Mouse (Mus musculus): Measurements from ENCODE around the gene Dkk2. TPM values are rescaled to one million over a fixed set of nuclear protein-coding genes. Genes with fewer than 3 reads are reported as not detected.

Gene Dkk2
- polyA plus RNA-seq, 1 experiment from 2014 or later: 0.40 TPM

DNA sequence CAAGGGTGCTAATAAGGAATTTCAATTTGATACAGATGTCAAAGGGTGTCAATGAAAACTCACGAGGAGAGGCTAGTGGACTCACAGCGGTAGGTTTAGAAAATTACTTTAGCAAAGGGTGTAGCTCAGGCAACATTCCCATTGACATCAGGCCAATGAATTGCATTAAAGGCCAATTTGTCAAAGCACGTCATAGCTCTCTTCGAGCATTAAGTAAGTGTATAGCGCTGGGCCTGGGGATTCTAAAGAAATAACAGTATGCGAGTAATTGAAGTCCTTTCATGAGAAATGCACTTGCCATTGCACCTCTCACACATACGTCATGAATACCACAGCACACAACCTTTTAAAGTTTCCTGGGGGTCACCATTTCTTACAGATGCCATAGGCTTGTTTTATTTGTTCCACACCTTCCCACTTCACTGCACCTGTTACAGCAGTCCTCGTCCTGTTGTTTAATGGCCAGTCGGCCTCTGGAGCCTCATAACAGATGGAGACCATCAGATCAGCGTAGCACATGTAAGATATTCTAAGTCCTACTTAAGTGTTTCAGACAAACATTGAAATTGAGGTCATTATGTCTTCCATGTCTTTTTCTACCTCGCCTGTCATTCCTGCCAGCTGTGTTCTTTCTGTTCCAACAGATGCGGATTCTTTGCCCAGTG lies 101.9 kb downstream of the Dkk2 start:
- ATAC-seq (ENCODE audit: insufficient read depth): no peak
- H3K27ac ChIP-seq (replicated peaks): no peak overlapping the region
- H3K4me3 ChIP-seq (replicated peaks): no peak overlapping the region
- H3K27me3 ChIP-seq: no peaks in the 10 kb centered on the region
- no peaks in the 10 kb centered on the region for H3K4me1 ChIP-seq (replicated peaks)
- H3K9me3 ChIP-seq (replicated peaks): no peaks in the 10 kb centered on the region
- no peak overlapping the region for H3K9ac ChIP-seq
- H3K4me2 ChIP-seq: no peak overlapping the region
- 61% methylated on average over 12 of the region's 12 CpGs for WGBS (ENCODE audit: insufficient replicate concordance)
- no peaks in the 10 kb centered on the region for H3K36me3 ChIP-seq (replicated peaks)

DNA sequence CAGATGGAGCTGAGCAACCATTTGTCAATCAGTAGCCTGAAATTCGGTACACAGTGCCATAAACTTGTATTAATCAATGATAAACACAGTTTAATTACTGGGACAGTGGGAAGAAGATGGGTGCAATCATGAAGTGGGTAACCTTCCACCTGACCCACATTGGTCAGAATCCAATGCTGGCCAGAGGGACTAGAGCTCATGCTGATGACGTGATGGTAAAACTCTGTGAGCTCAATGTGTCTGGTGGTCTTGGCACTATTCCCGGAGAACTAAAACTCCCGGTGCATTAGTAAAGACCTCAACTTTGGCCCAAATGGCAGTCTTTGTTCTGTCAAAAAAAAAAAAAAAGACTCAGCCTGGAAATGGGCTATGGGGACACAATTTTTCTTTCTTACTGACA lies 116.9 kb downstream of the Dkk2 start:
- Histone ChIP-seq H3K4me2 (no peak overlapping the region), H3K4me1 (replicated peaks) (no peaks in the 10 kb centered on the region), H3K27ac (replicated peaks) (no peak overlapping the region), H3K9me3 (replicated peaks) (no peaks in the 10 kb centered on the region), H3K9ac (no peak overlapping the region), H3K4me3 (replicated peaks) (no peak overlapping the region), H3K27me3 (no peaks in the 10 kb centered on the region), H3K36me3 (replicated peaks) (no peaks in the 10 kb centered on the region)
- WGBS (ENCODE audit: insufficient replicate concordance): 72% methylated on average over 4 of the region's 4 CpGs
- ATAC-seq (ENCODE audit: insufficient read depth): no peak

- H3K27ac ChIP-seq (replicated peaks): no peak overlapping the region
- no peak overlapping the region for H3K4me3 ChIP-seq (replicated peaks)
- H3K27me3 ChIP-seq: no peaks in the 10 kb centered on the region
- H3K4me2 ChIP-seq: no peak overlapping the region
- ATAC-seq (ENCODE audit: insufficient read depth): no peak
- H3K4me1 ChIP-seq (replicated peaks): no peaks in the 10 kb centered on the region
- no peaks in the 10 kb centered on the region for H3K36me3 ChIP-seq (replicated peaks)
- 72% methylated on average over 5 of the region's 5 CpGs for WGBS (ENCODE audit: insufficient replicate concordance)
- H3K9me3 ChIP-seq (replicated peaks): no peaks in the 10 kb centered on the region
- no peak overlapping the region for H3K9ac ChIP-seq
These were observed 117.6 kb downstream of the Dkk2 start for GRCm38 (mm10) chr3:132202665-132203064.

- Histone ChIP-seq H3K9ac (no peak overlapping the region), H3K27ac (replicated peaks) (no peak overlapping the region), H3K9me3 (replicated peaks) (no peaks in the 10 kb centered on the region), H3K36me3 (replicated peaks) (no peaks in the 10 kb centered on the region), H3K27me3 (no peaks in the 10 kb centered on the region), H3K4me3 (replicated peaks) (no peak overlapping the region), H3K4me2 (no peak overlapping the region), H3K4me1 (replicated peaks) (no peaks in the 10 kb centered on the region)
- WGBS (ENCODE audit: insufficient replicate concordance): 25% methylated on average over 11 of the region's 11 CpGs
- ATAC-seq (ENCODE audit: insufficient read depth): no peak
These were observed 122.4 kb downstream of the Dkk2 start for GRCm38 (mm10) chr3:132207469-132207868.

GRCm38 (mm10) chr3:132211260-132211659 lies 126.2 kb downstream of the Dkk2 start:
- Histone ChIP-seq H3K27me3 (no peaks in the 10 kb centered on the region), H3K9ac (no peak overlapping the region), H3K9me3 (replicated peaks) (no peaks in the 10 kb centered on the region), H3K27ac (replicated peaks) (no peak overlapping the region), H3K36me3 (replicated peaks) (no peaks in the 10 kb centered on the region), H3K4me1 (replicated peaks) (no peaks in the 10 kb centered on the region), H3K4me2 (no peak overlapping the region), H3K4me3 (replicated peaks) (no peak overlapping the region)
- WGBS (ENCODE audit: insufficient replicate concordance): 55% methylated on average over 5 of the region's 5 CpGs
- ATAC-seq (ENCODE audit: insufficient read depth): no peak

DNA sequence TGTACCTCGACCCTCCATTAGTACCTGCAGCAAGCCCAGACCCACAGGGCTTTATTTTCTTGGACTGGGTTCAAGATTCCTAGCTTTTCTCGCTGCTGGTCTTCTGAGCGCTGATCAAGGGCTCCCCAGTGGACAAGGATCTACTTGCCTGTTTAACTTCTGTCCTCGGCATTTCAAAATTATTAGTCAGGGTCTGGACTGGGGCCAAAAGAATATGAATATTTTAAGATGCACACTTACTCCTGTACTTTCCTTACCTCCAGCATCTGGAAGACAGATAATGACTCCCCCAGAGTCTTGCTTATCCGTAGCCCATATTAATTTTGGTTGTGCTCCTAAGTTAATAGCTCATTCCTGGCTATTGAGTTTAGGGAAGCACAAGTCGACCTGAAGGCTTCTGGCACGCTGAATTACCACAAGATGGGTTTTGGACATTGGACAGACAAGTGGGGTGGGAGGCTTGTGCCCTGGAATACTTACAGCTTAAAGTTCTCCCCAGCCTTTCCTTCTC lies 134.9 kb downstream of the Dkk2 start:
- no peaks in the 10 kb centered on the region for H3K4me1 ChIP-seq (replicated peaks)
- no peak overlapping the region for H3K4me2 ChIP-seq
- H3K27ac ChIP-seq (replicated peaks): no peak overlapping the region
- ATAC-seq (ENCODE audit: insufficient read depth): no peak
- no peak overlapping the region for H3K4me3 ChIP-seq (replicated peaks)
- H3K36me3 ChIP-seq (replicated peaks): no peaks in the 10 kb centered on the region
- no peaks in the 10 kb centered on the region for H3K27me3 ChIP-seq
- H3K9ac ChIP-seq: no peak overlapping the region
- 56% methylated on average over 7 of the region's 7 CpGs for WGBS (ENCODE audit: insufficient replicate concordance)
- H3K9me3 ChIP-seq (replicated peaks): no peaks in the 10 kb centered on the region

DNA sequence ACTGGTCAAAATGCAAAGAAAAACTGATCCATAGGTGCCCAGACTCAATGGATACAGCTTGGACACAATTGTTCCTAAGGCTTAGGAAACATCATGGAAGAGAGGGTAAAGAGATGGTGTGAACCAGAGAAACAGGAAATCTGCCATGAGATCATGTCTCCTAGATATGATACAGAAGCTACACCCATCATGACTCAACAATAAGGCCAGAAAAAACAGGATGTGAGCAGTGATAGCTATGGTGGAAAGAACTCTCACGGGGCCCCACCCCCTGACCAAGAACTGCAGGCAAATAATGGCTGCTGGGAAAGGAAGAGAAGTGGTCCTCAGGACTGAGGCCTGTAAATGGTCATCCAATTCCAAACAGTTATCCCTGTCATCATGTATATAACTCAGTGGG lies 142.5 kb downstream of the Dkk2 start:
- no peaks in the 10 kb centered on the region for H3K4me1 ChIP-seq (replicated peaks)
- ATAC-seq (ENCODE audit: insufficient read depth): no peak
- H3K36me3 ChIP-seq (replicated peaks): no peaks in the 10 kb centered on the region
- no peaks in the 10 kb centered on the region for H3K27me3 ChIP-seq
- H3K9me3 ChIP-seq (replicated peaks): no peaks in the 10 kb centered on the region
- H3K4me3 ChIP-seq (replicated peaks): no peak overlapping the region
- no peak overlapping the region for H3K4me2 ChIP-seq
- H3K27ac ChIP-seq (replicated peaks): no peak overlapping the region
- H3K9ac ChIP-seq: no peak overlapping the region
- WGBS (ENCODE audit: insufficient replicate concordance): 21% methylated on average over 1 of the region's 1 CpGs

All from liver, embryonic 15.5 days (tissue).